Mouse (Mus musculus) naive thymus-derived CD4-positive, alpha-beta T cell, adult 5 months (primary cell): ENCODE data around the gene Ndufab1. TPM values are rescaled to one million over a fixed set of nuclear protein-coding genes. Genes with fewer than 3 reads are reported as not detected.

Source experiments
- polyA plus RNA-seq: library from polyadenylated mRNA; unstranded; fragments of 100-300 nt; shearing (Covaris generic); gene quantifications from one replicate; pipeline ENCODE4 v1.2.1, GENCODE M21; 2017

The Ndufab1 gene
- 121 TPM for polyA plus RNA-seq

GRCm38 (mm10) chr7:122101747-122102244 is at the start of gene Ndufab1:
Gene Ndufab1, minus strand, starts transcription at chr7:122101886.

GRCm38 (mm10) chr7:122132497-122133337 is 31.0 kb upstream of the Ndufab1 start, which contains the start of the genes Palb2 and Dctn5:
Gene Palb2, minus strand, starts transcription at chr7:122132985.
Gene Dctn5, plus strand, starts transcription at chr7:122133041.

GRCm38 (mm10) chr7:122066945-122067516 is 34.7 kb downstream of the Ndufab1 start, which contains the start of the genes Ubfd1 and Ears2:
Gene Ubfd1, plus strand, starts transcription at chr7:122067175.
Gene Ears2, minus strand, starts transcription at chr7:122067263.

Other genes with a start within 250 kb of the Ndufab1 start
- not detected for gene Scnn1b, start 236.8 kb downstream of the Ndufab1 start, polyA plus RNA-seq
- 10.2 TPM for gene Cog7, start 120.2 kb downstream of the Ndufab1 start, polyA plus RNA-seq
- gene Gga2, start 80.7 kb downstream of the Ndufab1 start, polyA plus RNA-seq, result 14.9 TPM
- 55.6 TPM for gene Ubfd1, start 34.7 kb downstream of the Ndufab1 start, polyA plus RNA-seq
- 20.8 TPM for gene Ears2, start 34.6 kb downstream of the Ndufab1 start, polyA plus RNA-seq
- gene Palb2, start 31.1 kb upstream of the Ndufab1 start, polyA plus RNA-seq, result 6.5 TPM
- gene Dctn5, start 31.2 kb upstream of the Ndufab1 start, polyA plus RNA-seq, result 82.1 TPM
- gene Plk1, start 57.6 kb upstream of the Ndufab1 start, polyA plus RNA-seq, result 0.98 TPM
- not detected for gene Ern2, start 84.3 kb upstream of the Ndufab1 start, polyA plus RNA-seq
- not detected for gene Chp2, start 117.6 kb upstream of the Ndufab1 start, polyA plus RNA-seq
- gene Prkcb, start 186.9 kb upstream of the Ndufab1 start, polyA plus RNA-seq, result 155 TPM